Mouse (Mus musculus): ENCODE results near the gene Cachd1. TPM values are rescaled to one million over a fixed set of nuclear protein-coding genes. Genes with fewer than 3 reads are reported as not detected.

Gene Cachd1
- polyA plus RNA-seq, 1 experiment from 2014 or later: 24.5 TPM

DNA sequence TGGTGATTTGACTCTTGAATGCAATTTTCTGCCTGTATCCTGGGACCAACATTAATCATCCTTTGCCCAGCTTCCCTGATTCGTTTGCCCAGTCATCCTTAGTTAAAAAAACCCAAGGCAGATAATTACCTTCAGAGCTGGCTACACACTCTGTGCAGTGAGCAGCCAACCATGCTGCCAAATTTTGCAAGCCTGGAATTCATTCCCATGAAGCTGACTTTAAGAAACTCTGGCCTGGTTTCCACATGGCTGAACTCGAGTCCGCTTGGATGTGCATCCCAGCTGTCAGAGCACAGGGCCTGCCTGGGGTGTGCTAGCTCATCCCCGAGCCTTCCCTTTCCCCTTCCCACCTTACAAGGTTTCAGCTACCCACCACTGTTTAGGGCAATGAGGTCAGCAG, 214.5 kb downstream of the Cachd1 start:
- no peaks in the 10 kb centered on the region for H3K27me3 ChIP-seq (replicated peaks; ENCODE audit: low read depth, poor library complexity, severe bottlenecking)
- no peak for DNase-seq (ENCODE audit: low spot score)
- H3K9me3 ChIP-seq: no peaks in the 10 kb centered on the region
- H3K36me3 ChIP-seq (replicated peaks): peaks cover 91% of the 10 kb centered on the region
- peaks cover 16% of the 10 kb centered on the region; the same call in 1 of the 2 replicates for H3K4me1 ChIP-seq
- no peak overlapping the region for H3K27ac ChIP-seq (replicated peaks)
- H3K4me3 ChIP-seq: no peak overlapping the region
- WGBS: 72% methylated on average over 4 of the region's 4 CpGs

DNA sequence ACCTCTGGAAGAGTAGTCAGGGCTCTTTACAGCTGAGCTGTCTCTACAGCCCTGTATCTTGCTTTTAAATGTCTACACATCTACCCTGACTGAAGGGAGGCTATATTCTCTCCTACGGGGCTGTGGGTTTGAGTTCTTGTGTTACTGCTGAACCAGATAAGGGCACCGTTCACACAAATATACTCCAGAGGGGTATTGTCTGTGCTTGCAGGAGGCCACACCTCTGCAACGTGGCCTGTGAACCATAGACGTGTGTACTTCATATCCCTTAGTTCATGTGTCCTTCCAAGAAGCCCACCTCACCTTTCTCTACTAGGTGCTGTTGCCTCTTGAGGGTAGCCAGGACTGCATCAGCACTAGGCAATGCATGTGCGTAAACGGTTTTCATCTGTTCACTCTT, 215.6 kb downstream of the Cachd1 start:
- H3K36me3 ChIP-seq (replicated peaks): peaks cover 91% of the 10 kb centered on the region
- H3K9me3 ChIP-seq: no peaks in the 10 kb centered on the region
- no peak overlapping the region for H3K4me3 ChIP-seq
- DNase-seq (ENCODE audit: low spot score): no peak
- no peaks in the 10 kb centered on the region for H3K27me3 ChIP-seq (replicated peaks; ENCODE audit: low read depth, poor library complexity, severe bottlenecking)
- peaks cover 16% of the 10 kb centered on the region; the same call in 1 of the 2 replicates for H3K4me1 ChIP-seq
- H3K27ac ChIP-seq (replicated peaks): no peak overlapping the region
- WGBS: 87% methylated on average over 6 of the region's 6 CpGs

- no peak overlapping the region for H3K4me3 ChIP-seq
- WGBS: 72% methylated on average over 18 of the region's 18 CpGs
- H3K27me3 ChIP-seq (replicated peaks; ENCODE audit: low read depth, poor library complexity, severe bottlenecking): no peaks in the 10 kb centered on the region
- H3K4me1 ChIP-seq: peaks cover 14% of the 10 kb centered on the region; the same call in 1 of the 2 replicates
- peaks cover 81% of the 10 kb centered on the region for H3K36me3 ChIP-seq (replicated peaks)
- peak; percentile 20 for DNase-seq (ENCODE audit: low spot score)
- no peaks in the 10 kb centered on the region for H3K9me3 ChIP-seq
- H3K27ac ChIP-seq (replicated peaks): no peak overlapping the region; the same call in 1 of the 2 replicates
Measured at GRCm38 (mm10) chr4:100994442-100995255, 218.2 kb downstream of the Cachd1 start.

- H3K27me3 ChIP-seq (replicated peaks; ENCODE audit: low read depth, poor library complexity, severe bottlenecking): no peaks in the 10 kb centered on the region
- no peak overlapping the region for H3K4me3 ChIP-seq
- H3K36me3 ChIP-seq (replicated peaks): peaks cover 76% of the 10 kb centered on the region
- no peak overlapping the region for H3K27ac ChIP-seq (replicated peaks)
- no peak for DNase-seq (ENCODE audit: low spot score)
- no peaks in the 10 kb centered on the region for H3K9me3 ChIP-seq
- WGBS: 89% methylated on average over 5 of the region's 5 CpGs
- H3K4me1 ChIP-seq: 0 out of 2 replicates have a peak, but pooled peaks cover 6% of the 10 kb centered on the region
Measured at GRCm38 (mm10) chr4:100995617-100996016, 219.1 kb downstream of the Cachd1 start.

DNA sequence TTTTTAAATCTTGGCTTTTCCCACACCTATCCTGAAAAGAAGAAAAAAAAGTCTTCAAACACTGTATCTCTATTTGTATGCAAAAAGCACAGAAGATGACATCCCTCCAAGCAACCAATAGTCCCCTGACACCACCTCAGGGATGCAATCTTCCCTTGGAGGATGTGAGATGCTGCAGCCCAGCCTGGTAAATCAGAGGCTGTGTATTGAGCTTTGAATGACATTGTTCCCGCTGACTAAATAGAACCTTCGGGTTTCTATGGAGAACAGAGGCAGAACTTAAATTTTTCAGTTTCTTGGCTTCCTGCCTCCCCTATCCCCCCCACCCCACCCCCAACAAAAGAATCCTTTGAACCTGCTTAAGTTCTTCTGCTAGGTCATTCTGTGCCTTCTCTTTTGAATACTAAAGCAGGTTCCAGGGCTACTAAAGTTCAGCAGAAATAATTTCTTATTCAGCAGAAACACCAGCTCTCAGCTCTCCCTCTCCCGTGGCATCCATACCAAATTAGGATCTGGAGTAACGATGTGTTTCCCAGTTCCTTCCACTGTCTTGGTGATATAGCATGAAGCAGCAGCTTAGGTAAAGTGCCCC, 219.7 kb downstream of the Cachd1 start:
- H3K4me1 ChIP-seq: 0 out of 2 replicates have a peak, but pooled peaks cover 4% of the 10 kb centered on the region
- no peaks in the 10 kb centered on the region for H3K27me3 ChIP-seq (replicated peaks; ENCODE audit: low read depth, poor library complexity, severe bottlenecking)
- 90% methylated on average over 4 of the region's 4 CpGs for WGBS
- H3K36me3 ChIP-seq (replicated peaks): peaks cover 76% of the 10 kb centered on the region
- no peak for DNase-seq (ENCODE audit: low spot score)
- H3K27ac ChIP-seq (replicated peaks): no peak overlapping the region
- no peaks in the 10 kb centered on the region for H3K9me3 ChIP-seq
- no peak overlapping the region for H3K4me3 ChIP-seq

DNA sequence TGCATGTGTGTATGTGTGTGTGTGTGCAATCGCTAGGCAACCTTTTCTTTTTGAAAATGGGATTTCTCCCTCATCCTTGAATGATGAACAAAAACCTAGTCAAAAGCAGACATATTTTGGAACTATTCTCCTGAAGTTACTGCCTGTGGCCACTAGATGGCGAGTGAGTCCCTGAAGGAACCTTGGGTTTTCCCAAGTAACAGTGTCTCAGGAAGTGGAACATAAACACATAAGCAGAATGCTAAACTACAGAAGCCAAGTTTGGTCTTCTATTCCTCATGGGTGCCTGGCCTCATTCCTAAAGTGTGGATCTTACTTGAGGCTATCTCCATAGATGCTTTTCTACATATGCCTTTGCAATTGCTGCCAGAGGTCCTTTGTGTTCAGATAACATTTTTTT, 221.7 kb downstream of the Cachd1 start:
- WGBS: 22% methylated on average over 2 of the region's 2 CpGs
- peak; percentile 54 for DNase-seq (ENCODE audit: low spot score)
- H3K27ac ChIP-seq (replicated peaks): no peak overlapping the region
- H3K4me1 ChIP-seq: 0 out of 2 replicates have a peak, but pooled peaks cover 4% of the 10 kb centered on the region
- peaks cover 76% of the 10 kb centered on the region for H3K36me3 ChIP-seq (replicated peaks)
- no peaks in the 10 kb centered on the region for H3K27me3 ChIP-seq (replicated peaks; ENCODE audit: low read depth, poor library complexity, severe bottlenecking)
- H3K9me3 ChIP-seq: no peaks in the 10 kb centered on the region
- H3K4me3 ChIP-seq: no peak overlapping the region

DNA sequence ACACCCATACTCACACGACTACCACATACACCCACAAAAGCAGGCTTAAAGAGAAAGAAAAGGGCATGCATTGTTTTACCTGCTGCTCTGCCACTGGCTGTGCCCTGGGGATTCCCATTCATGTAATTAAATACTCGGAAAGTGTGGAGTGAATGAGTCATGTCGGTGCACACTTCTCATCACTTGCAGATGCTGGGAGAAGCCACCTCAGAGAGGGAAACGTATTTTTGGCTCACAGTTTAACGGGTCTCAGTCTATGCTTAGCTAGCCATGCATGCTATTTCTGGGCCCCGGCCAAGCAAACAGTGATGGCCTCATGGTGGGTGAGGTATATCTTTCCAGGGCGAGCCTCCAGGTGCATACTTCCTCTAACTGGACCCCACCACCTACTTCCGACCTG, 222.4 kb downstream of the Cachd1 start:
- Histone ChIP-seq H3K9me3 (no peaks in the 10 kb centered on the region), H3K36me3 (replicated peaks) (peaks cover 76% of the 10 kb centered on the region), H3K27ac (replicated peaks) (no peak overlapping the region), H3K4me1 (0 out of 2 replicates have a peak, but pooled peaks cover 4% of the 10 kb centered on the region), H3K27me3 (replicated peaks; ENCODE audit: low read depth, poor library complexity, severe bottlenecking) (no peaks in the 10 kb centered on the region), H3K4me3 (no peak overlapping the region)
- 84% methylated on average over 8 of the region's 8 CpGs for WGBS
- DNase-seq (ENCODE audit: low spot score): no peak

DNA sequence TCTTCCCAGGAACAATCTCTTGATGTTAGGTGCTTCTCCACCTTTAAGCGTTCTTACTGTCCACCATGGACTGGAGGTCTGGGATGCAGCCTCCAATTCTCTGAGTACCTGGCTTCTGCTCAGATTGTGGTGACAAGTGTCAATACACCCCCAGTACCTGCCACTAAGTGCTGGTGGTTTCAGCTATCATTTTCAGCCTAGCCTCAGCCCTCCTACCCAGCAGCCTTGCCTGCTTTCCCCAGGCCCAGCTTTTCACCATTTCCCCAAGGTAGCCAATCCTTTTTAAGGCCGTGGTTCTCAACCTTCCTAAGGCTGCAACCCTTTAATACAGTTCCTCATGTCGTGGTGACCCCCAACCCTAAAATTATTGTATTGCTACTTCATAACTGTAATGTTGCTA, 224.1 kb downstream of the Cachd1 start:
- H3K4me1 ChIP-seq: no peaks in the 10 kb centered on the region
- no peaks in the 10 kb centered on the region for H3K27me3 ChIP-seq (replicated peaks; ENCODE audit: low read depth, poor library complexity, severe bottlenecking)
- 95% methylated on average over 3 of the region's 3 CpGs for WGBS
- no peak for DNase-seq (ENCODE audit: low spot score)
- no peaks in the 10 kb centered on the region for H3K9me3 ChIP-seq
- no peak overlapping the region for H3K27ac ChIP-seq (replicated peaks)
- no peak overlapping the region for H3K4me3 ChIP-seq
- peaks cover 77% of the 10 kb centered on the region for H3K36me3 ChIP-seq (replicated peaks)

DNA sequence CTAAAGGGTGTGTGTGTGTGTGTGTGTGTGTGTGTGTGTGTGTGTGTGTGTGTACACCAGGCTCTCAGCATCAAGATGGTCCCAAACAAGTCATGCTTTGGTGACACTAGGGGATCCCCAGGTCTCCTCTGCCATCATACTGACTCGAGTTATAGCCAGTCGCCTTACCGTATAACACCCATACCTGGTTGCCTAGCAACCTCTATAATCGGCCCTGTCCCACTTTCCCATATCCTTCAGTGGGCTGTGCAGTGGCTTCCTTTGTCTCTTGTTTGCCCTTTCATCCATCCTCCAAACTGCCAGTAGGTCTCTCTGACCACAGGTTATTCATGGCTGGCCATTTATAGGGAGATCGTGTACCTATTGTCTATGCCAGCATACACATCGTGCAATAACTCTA, 224.6 kb downstream of the Cachd1 start:
- no peak overlapping the region for H3K27ac ChIP-seq (replicated peaks)
- WGBS: 90% methylated on average over 6 of the region's 6 CpGs
- H3K36me3 ChIP-seq (replicated peaks): peaks cover 80% of the 10 kb centered on the region
- no peaks in the 10 kb centered on the region for H3K9me3 ChIP-seq
- no peak overlapping the region for H3K4me3 ChIP-seq
- H3K27me3 ChIP-seq (replicated peaks; ENCODE audit: low read depth, poor library complexity, severe bottlenecking): no peaks in the 10 kb centered on the region
- DNase-seq (ENCODE audit: low spot score): no peak
- H3K4me1 ChIP-seq: no peaks in the 10 kb centered on the region

DNA sequence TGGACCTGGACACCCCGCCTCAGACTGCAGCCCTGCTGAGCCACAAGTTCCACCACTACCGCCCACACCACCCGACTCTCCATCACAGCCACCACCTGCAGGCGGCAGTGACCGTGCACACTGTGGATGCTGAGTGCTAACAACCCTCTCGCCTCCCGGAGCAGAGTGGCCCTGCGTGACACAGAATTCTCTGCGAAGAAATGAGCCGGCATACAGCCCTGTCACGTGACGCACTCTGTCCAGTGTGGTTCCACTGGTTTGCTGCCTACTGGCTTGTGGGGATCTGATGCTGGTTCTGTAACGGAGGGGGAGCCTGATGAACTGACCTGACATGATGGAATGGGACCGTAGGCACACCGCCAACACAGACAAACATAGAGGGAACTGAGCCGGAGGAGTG, 226.5 kb downstream of the Cachd1 start:
- H3K36me3 ChIP-seq (replicated peaks): peaks cover 77% of the 10 kb centered on the region
- no peak overlapping the region for H3K27ac ChIP-seq (replicated peaks)
- H3K27me3 ChIP-seq (replicated peaks; ENCODE audit: low read depth, poor library complexity, severe bottlenecking): no peaks in the 10 kb centered on the region
- 94% methylated on average over 16 of the region's 16 CpGs for WGBS
- no peaks in the 10 kb centered on the region for H3K4me1 ChIP-seq
- H3K9me3 ChIP-seq: no peaks in the 10 kb centered on the region
- DNase-seq (ENCODE audit: low spot score): no peak
- no peak overlapping the region for H3K4me3 ChIP-seq

DNA sequence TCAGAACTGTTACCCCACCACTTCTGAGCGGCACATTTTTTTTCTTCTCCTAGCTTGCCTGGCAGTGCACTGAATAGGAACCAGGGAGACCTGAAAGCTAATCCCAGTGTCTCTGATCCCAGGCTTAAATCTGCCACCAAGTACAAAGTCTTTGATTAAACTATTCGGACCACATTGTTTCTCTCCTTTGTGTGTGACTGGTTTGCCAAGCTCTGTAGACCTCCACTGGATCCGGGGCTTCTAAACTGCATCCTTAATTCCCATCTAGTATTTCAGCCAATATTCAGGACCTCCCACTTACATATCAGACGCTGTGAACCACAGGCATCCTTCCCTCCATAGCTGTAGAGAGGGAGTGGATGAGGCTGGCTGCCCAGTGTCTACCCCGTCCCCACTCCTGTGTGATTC, 231.9 kb downstream of the Cachd1 start:
- Histone ChIP-seq H3K4me3 (no peak overlapping the region), H3K27ac (replicated peaks) (no peak overlapping the region), H3K9me3 (no peaks in the 10 kb centered on the region), H3K27me3 (replicated peaks; ENCODE audit: low read depth, poor library complexity, severe bottlenecking) (no peaks in the 10 kb centered on the region), H3K4me1 (no peaks in the 10 kb centered on the region), H3K36me3 (replicated peaks) (peaks cover 33% of the 10 kb centered on the region)
- DNase-seq (ENCODE audit: low spot score): no peak
- 70% methylated on average over 5 of the region's 5 CpGs for WGBS

GRCm38 (mm10) chr4:101009092-101009491, 232.6 kb downstream of the Cachd1 start:
- Histone ChIP-seq H3K4me3 (no peak overlapping the region), H3K27me3 (replicated peaks; ENCODE audit: low read depth, poor library complexity, severe bottlenecking) (no peaks in the 10 kb centered on the region), H3K27ac (replicated peaks) (no peak overlapping the region), H3K36me3 (replicated peaks) (peaks cover 26% of the 10 kb centered on the region), H3K9me3 (no peaks in the 10 kb centered on the region), H3K4me1 (no peaks in the 10 kb centered on the region)
- WGBS: 85% methylated on average over 4 of the region's 4 CpGs
- no peak for DNase-seq (ENCODE audit: low spot score)

- no peak for DNase-seq (ENCODE audit: low spot score)
- no peaks in the 10 kb centered on the region for H3K4me1 ChIP-seq
- no peaks in the 10 kb centered on the region for H3K27me3 ChIP-seq (replicated peaks; ENCODE audit: low read depth, poor library complexity, severe bottlenecking)
- H3K36me3 ChIP-seq (replicated peaks): no peaks in the 10 kb centered on the region
- no peak overlapping the region for H3K27ac ChIP-seq (replicated peaks)
- no peak overlapping the region for H3K4me3 ChIP-seq
- 93% methylated on average over 4 of the region's 4 CpGs for WGBS
- peaks cover 9% of the 10 kb centered on the region for H3K9me3 ChIP-seq
Measured at GRCm38 (mm10) chr4:101017806-101018205, 241.3 kb downstream of the Cachd1 start.
